Mouse (Mus musculus): Measurements from ENCODE around the gene Fam189b. TPM values are rescaled to one million over a fixed set of nuclear protein-coding genes. Genes with fewer than 3 reads are reported as not detected.

Fam189b gene
- total and polyA plus RNA-seq, 2 experiments from 2014 or later: 2.1 to 5.7 TPM

DNA sequence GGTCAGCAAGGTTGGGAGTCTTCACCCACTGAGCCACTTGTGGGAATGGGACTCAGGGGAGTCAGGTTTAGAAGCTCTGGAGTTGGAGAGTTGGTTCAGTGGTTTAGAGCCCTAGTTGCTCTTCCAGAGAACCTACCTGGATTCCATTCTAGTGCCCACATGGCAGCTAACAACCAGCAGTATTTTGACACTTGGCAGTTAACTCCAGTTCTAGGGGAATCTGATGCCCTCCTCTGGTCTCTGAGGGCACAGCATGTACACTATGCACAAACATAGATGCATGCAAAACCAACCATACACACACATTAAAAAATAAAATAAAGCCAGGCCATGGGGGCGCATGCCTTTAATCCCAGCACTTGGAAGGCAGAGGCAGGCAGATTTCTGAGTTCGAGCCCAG lies 10.9 kb downstream of the Fam189b start:
- TF ChIP-seq CTCF (IDR thresholded peaks at IDR 0.05; ENCODE audit: low read depth) (peak; percentile 40), EP300 (IDR thresholded peaks at IDR 0.05; ENCODE audit: low read depth) (no peak)
- 83% methylated on average over 2 of the region's 2 CpGs for WGBS
- H3K4me3 ChIP-seq (ENCODE audit: low read depth, low read length): no peak overlapping the region
- H3K36me3 ChIP-seq (replicated peaks; ENCODE audit: control insufficient read depth, insufficient read depth, low read length): no peaks in the 10 kb centered on the region
- no peaks in the 10 kb centered on the region for H3K27me3 ChIP-seq (ENCODE audit: control insufficient read depth, insufficient read depth, low read length)
- no peak overlapping the region for H3K4me2 ChIP-seq (ENCODE audit: low read depth, low read length)
- no peak overlapping the region for H3K9ac ChIP-seq (replicated peaks; ENCODE audit: low read depth, low read length)
- H3K4me1 ChIP-seq (ENCODE audit: control insufficient read depth, insufficient read depth): peaks cover 6% of the 10 kb centered on the region; the same call in 1 of the 2 replicates
- ATAC-seq (ENCODE audit: insufficient read depth, low read depth) (no peak), DNase-seq (ENCODE audit: low spot score) (no peak)
- no peaks in the 10 kb centered on the region for H3K9me3 ChIP-seq (replicated peaks; ENCODE audit: control insufficient read depth, low read length)
- no peak overlapping the region for H3K27ac ChIP-seq (ENCODE audit: low read depth)

GRCm38 (mm10) chr3:89195979-89196877 lies 13.3 kb downstream of the Fam189b start:
- Histone ChIP-seq H3K4me3 (ENCODE audit: low read depth, low read length) (peak overlapping the region; percentile 57), H3K4me2 (ENCODE audit: low read depth, low read length) (peak overlapping the region; percentile 71), H3K27ac (ENCODE audit: low read depth) (peak overlapping the region; percentile 78), H3K9me3 (replicated peaks; ENCODE audit: control insufficient read depth, low read length) (no peaks in the 10 kb centered on the region), H3K27me3 (ENCODE audit: control insufficient read depth, insufficient read depth, low read length) (no peaks in the 10 kb centered on the region), H3K4me1 (ENCODE audit: control insufficient read depth, insufficient read depth) (peaks cover 6% of the 10 kb centered on the region; the same call in 1 of the 2 replicates), H3K36me3 (replicated peaks; ENCODE audit: control insufficient read depth, insufficient read depth, low read length) (no peaks in the 10 kb centered on the region), H3K9ac (replicated peaks; ENCODE audit: low read depth, low read length) (peak overlapping the region; percentile 65)
- 6% methylated on average over 33 of the region's 33 CpGs for WGBS
- ATAC-seq (ENCODE audit: insufficient read depth, low read depth) (peak; percentile 96), DNase-seq (ENCODE audit: low spot score) (peak; percentile 94)
- TF ChIP-seq CTCF (IDR thresholded peaks at IDR 0.05; ENCODE audit: low read depth): peak; percentile 51
- no peak for TF ChIP-seq EP300 (IDR thresholded peaks at IDR 0.05; ENCODE audit: low read depth)

DNA sequence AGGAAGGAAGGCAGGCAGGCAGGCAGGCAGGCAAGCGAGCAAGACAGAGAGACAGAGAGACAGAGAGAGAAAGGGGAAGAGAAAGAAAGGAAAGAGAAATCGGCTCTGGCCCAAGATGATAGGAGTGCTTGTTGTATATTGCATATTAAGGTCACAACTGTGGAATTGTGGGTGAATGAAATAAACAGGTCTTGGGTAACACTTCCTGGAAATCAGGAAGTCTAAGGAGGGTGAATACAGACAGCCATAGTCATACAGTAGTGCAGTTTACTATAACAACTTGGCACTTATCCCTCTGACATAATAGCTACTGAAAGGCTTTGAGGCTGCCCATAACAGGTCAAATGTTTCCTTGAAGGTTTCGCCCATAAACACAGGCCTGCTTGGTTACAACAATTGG lies 16.9 kb downstream of the Fam189b start:
- no peaks in the 10 kb centered on the region for H3K27me3 ChIP-seq (ENCODE audit: control insufficient read depth, insufficient read depth, low read length)
- DNase-seq (ENCODE audit: low spot score) (no peak), ATAC-seq (ENCODE audit: insufficient read depth, low read depth) (no peak)
- no peak for TF ChIP-seq EP300 (IDR thresholded peaks at IDR 0.05; ENCODE audit: low read depth)
- no peak for TF ChIP-seq CTCF (IDR thresholded peaks at IDR 0.05; ENCODE audit: low read depth)
- H3K36me3 ChIP-seq (replicated peaks; ENCODE audit: control insufficient read depth, insufficient read depth, low read length): peaks cover 7% of the 10 kb centered on the region; the same call in 1 of the 2 replicates
- no peak overlapping the region for H3K4me3 ChIP-seq (ENCODE audit: low read depth, low read length)
- no peaks in the 10 kb centered on the region for H3K9me3 ChIP-seq (replicated peaks; ENCODE audit: control insufficient read depth, low read length)
- no peak overlapping the region for H3K27ac ChIP-seq (ENCODE audit: low read depth)
- H3K4me2 ChIP-seq (ENCODE audit: low read depth, low read length): no peak overlapping the region
- peaks cover 11% of the 10 kb centered on the region for H3K4me1 ChIP-seq (ENCODE audit: control insufficient read depth, insufficient read depth)
- 50% methylated on average over 3 of the region's 3 CpGs for WGBS
- H3K9ac ChIP-seq (replicated peaks; ENCODE audit: low read depth, low read length): no peak overlapping the region

DNA sequence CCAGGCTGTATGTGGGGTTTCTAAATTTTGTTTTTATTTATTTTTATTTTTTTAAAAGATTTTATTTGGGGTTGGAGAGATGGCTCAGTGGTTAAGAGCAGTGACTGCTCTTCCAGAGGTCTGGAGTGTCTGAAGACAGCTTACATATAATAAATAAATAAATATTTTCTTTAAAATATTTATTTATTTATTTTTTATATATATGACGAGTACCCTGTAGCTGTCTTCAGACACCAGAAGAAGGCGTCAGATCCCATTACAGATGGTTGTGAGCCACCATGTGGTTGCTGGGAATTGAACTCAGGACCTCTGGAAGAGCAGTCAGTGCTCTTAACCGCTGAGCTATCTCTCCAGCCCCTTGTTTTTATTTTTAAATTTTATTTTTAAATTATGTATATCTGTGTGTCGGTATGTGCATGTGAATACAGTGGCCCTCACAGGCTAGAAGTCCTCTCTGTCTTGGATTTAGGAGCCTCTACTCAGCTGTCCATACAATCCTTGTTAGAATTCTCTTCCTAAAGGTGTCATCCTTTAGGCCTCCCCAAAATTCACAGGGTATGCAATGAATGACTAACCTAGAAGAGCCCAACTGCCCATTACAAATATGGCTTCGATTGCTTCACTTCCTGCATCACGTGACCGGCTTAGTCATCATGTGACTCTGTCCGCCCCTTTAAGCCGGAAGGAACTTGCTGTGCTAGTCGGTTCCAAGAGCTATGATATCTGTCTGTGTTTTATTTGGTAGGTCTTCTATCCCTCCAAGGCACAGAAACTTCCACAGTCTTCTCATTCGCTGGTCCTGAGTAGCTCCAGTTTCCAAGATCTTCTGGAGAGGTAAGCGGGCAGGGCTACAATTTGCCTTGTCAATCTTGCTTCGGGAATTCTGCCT lies 19.6 kb downstream of the Fam189b start, which contains the start of gene Gba:
Gene Gba, plus strand, starts transcription at position 676 of the 889 bp plus-strand sequence.
- H3K27ac ChIP-seq (ENCODE audit: low read depth): no peak within 1 kb of the TSS
- H3K36me3 ChIP-seq (replicated peaks; ENCODE audit: control insufficient read depth, insufficient read depth, low read length): peaks cover 30% of the 10 kb centered on the region
- ATAC-seq (ENCODE audit: insufficient read depth, low read depth) (peak; percentile 84), DNase-seq (ENCODE audit: low spot score) (peak; percentile 90)
- WGBS: 22% methylated on average over 13 of the region's 13 CpGs
- H3K4me1 ChIP-seq (ENCODE audit: control insufficient read depth, insufficient read depth): peaks cover 5% of the 10 kb centered on the region
- no peaks in the 10 kb centered on the region for H3K9me3 ChIP-seq (replicated peaks; ENCODE audit: control insufficient read depth, low read length)
- H3K4me2 ChIP-seq (ENCODE audit: low read depth, low read length): peak within 1 kb of the TSS; percentile 62
- peak within 1 kb of the TSS; percentile 34 for H3K9ac ChIP-seq (replicated peaks; ENCODE audit: low read depth, low read length)
- no peak for TF ChIP-seq CTCF (IDR thresholded peaks at IDR 0.05; ENCODE audit: low read depth)
- TF ChIP-seq EP300 (IDR thresholded peaks at IDR 0.05; ENCODE audit: low read depth): no peak
- H3K27me3 ChIP-seq (ENCODE audit: control insufficient read depth, insufficient read depth, low read length): no peaks in the 10 kb centered on the region
- peak within 1 kb of the TSS; percentile 49 for H3K4me3 ChIP-seq (ENCODE audit: low read depth, low read length)

DNA sequence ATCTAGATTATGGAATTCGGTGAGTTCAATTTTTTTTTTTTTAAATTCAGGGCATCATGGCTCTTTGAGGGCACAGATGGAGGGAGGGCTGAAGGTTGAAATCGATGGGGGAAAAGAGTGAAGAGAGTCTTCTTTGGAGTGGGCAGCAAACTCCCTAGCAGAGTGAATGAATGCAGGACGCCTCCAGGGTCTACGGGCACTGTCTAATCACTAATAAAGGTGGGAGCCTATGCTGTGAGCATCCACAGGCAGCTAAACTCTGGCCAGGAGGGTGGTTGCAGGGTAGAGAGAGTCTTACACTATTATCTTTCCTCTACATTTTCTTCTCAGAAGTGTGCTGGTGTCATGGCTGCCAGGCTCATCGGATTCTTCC lies 20.2 kb downstream of the Fam189b start:
- Histone ChIP-seq H3K9ac (replicated peaks; ENCODE audit: low read depth, low read length) (peak overlapping the region; percentile 34), H3K4me3 (ENCODE audit: low read depth, low read length) (peak overlapping the region; percentile 49), H3K4me2 (ENCODE audit: low read depth, low read length) (peak overlapping the region; percentile 62), H3K27me3 (ENCODE audit: control insufficient read depth, insufficient read depth, low read length) (no peaks in the 10 kb centered on the region), H3K4me1 (ENCODE audit: control insufficient read depth, insufficient read depth) (peaks cover 5% of the 10 kb centered on the region), H3K9me3 (replicated peaks; ENCODE audit: control insufficient read depth, low read length) (no peaks in the 10 kb centered on the region), H3K27ac (ENCODE audit: low read depth) (no peak overlapping the region), H3K36me3 (replicated peaks; ENCODE audit: control insufficient read depth, insufficient read depth, low read length) (peaks cover 37% of the 10 kb centered on the region)
- WGBS: 38% methylated on average over 5 of the region's 5 CpGs
- TF ChIP-seq EP300 (IDR thresholded peaks at IDR 0.05; ENCODE audit: low read depth): no peak
- no peak for TF ChIP-seq CTCF (IDR thresholded peaks at IDR 0.05; ENCODE audit: low read depth)
- DNase-seq (ENCODE audit: low spot score): no peak
- ATAC-seq (ENCODE audit: insufficient read depth, low read depth): no peak

All from heart, postnatal 0 days (tissue).